Mouse (Mus musculus) T-cell, adult 2 months (primary cell): ENCODE measurements around the gene Dab1.

Experiments used
- DNase-seq: peaks from one replicate; pipeline ENCODE4 v3.0.0; 2022; ENCODE audit warnings: low spot score

Gene Dab1

DNA sequence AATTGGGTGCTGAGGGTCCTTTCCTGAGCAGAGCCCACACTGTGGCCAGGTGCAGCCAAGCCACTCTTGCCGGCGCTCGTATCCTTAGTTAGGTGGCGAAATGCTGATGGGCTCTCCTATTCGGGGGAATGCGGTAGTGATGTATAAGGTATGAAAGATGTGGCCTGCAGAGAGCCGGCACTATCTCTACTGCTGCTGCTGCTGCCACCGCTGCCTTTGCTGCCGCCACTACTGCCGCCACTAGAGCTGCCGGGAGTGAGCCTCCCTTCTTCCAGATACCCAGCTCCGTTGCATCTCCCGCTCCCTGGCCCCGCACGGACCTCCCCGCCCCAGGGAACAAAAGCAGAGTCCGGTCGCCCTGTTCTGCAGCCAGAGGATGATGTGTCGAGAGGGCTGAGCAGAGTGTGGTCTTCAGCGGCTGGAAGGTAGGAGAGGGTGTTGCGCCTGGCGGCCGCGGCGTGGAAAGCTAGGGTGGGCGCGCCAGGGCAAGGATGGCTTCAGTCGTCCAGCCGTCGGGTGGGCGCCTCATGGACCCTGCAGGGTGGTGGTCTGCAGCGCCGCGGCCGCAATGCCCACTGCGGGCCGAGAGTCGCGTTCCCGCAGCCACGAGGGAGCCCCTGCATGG lies at the start of gene Dab1:
Gene Dab1, plus strand, starts transcription at position 39 of the 625 bp plus-strand sequence.
- no peak for DNase-seq

DNA sequence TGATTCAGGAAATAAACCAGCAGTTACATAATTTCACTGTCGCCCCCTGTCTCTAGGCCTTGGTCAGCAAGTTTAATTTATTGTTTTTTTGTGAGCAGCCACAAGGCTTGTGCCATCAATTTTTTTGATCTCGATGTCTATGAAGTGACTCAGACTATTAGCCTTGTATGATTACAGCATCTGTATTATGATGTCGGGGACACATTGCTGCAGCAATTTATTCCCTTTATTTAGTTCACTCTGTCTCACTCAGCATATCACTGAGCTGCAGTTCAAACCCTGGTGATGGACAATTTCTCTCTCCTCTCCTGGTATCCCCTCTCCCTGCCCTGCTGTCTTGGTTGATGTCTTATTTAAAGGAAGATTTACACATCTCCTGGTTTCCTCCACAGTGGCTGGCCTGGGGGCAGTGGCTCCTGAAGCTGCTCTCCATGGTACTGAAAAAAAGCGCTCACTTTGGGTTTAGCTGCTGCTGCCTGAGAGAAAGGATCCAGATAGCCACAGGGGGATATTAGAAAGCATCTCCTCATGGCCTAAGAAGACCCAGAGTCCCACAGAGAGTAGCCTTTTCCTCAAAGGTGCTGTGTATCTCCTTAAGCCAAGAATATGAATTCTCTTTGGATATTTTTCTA lies 47.3 kb upstream of the Dab1 start:
- DNase-seq, result no peak

DNA sequence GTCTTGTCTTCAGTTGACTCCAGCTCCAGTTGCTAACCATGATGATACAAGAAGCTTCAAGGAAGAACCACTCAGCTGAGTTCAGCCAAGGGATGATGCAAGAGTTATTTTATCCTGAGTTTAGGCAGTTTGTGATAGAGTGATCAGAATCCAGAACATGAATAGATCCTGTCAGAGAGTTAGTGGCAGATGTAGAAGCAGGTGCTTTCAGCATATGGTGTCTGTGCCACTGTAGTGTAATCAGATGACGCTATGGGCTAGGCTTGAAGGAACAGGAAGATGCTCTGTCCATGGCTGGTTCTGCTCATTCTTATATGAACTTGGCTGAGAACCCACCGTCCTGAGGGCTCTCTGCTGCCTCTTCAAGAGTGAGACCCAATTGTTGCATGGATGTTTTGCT lies 43.6 kb upstream of the Dab1 start:
- DNase-seq, result no peak

- no peak for DNase-seq
These were observed 42.9 kb upstream of the Dab1 start for GRCm38 (mm10) chr4:103576305-103576704.

- DNase-seq, result no peak
These were observed 41.9 kb upstream of the Dab1 start for GRCm38 (mm10) chr4:103577111-103577815.

GRCm38 (mm10) chr4:103577821-103578220 lies 41.3 kb upstream of the Dab1 start:
- DNase-seq, result no peak

DNA sequence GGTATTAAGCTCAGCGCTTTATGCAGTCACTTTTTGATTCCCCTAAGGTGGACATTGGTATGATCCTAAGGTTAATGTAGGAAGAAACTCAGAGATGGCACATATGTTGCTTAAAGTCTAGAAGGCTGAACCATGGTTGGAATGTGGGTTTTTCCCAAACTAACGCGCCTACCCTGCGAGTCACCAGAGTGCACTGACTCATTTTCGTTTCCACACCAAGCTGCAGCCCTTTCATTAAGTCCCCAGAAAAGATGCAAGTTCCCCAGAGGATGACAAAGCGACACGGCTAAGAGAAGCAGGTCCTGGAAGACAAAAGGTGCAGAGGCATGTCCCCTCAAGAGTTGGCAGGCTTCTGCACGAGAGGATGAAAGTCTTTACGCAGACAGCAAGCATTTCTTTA lies 39.1 kb upstream of the Dab1 start:
- DNase-seq, result no peak

GRCm38 (mm10) chr4:103615011-103615410 lies 4.1 kb upstream of the Dab1 start:
- DNase-seq, result no peak

DNA sequence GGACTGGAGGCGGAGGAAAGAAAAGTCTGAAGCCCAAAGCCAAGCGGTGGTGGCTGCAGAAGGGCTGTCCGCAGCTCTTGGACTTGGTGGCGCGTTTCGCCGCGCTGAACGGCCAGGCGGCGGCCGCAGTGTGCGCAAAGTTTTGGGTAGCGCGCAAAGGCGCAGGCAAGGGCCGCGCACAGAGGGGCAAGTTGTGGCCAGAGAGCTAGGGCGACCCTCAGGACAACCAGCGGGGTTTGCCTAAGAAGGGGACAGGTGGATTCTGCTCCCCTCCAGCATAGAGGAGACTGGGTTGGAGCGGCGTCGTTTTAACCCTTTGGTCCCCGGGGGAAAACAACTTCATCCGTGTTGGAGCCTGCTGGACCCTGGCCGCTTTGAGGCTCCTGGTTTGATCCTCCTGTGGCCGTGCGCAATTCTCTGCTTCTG lies 800 bp downstream of the Dab1 start:
- DNase-seq, result no peak

DNA sequence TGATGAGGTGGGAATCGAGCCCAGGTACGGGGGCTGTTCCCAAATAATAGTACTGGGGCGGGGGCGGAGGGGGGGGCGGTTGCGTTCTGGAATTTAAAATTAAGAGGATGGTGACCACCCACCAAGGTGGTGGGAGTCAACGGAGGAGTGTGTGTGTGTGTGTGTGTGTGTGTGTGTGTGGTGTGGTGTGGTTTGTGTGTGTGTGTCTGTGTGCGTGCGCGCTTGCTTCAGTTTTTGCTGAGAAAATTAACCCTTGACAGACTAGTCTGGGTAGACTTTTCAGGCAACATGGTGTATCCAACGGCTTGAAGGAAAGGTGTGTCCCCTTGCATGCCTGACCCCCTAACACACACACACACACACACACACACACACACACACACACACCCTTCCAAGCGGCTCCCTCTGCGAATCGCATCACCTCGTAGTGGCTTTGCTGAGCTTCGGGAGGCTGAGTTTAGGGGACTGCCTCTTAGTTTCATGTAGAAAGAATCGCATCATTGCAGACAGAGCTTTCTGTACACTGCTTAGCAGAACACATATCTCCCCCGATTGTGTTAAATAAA lies 1.5 kb downstream of the Dab1 start:
- DNase-seq, result no peak

DNA sequence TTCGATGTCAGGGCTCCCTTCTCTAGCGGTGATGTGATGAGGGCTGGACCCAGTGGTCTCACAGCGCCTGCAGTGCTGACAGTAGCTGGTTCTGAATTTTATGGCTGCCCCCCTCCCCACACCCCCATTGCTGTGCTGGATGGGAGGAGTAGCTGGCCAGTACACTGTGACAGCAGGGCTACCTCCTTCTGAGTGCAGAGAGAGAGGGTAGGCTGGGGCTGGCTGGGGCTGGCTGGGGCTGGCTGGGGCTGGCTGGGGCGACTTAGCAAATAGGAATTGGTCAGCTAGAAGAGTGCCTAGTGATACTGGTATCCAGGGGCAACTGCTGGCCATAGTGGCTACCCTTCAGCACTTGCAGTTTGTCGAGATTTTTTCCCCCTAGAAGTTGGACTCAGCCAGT lies 2.4 kb downstream of the Dab1 start:
- DNase-seq, result no peak

DNA sequence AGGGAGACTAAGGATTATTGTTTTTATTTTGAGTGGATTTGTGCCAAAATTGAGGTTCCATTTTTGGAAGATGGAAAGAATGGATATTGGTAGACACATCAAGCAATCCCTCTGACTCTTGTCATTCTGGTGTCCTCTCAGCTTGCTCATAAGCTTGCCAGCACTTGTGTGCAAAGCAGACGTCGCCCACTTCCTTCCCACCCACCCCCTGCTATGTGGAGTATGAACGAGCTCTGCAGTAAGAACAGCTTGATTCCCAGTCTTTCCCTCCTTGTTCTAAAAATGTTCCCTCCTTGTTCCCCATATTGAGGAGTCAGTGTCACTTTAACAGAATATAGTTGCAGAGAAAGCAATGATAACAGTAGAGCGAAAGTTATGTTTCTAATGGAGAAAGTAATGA lies 11.0 kb downstream of the Dab1 start:
- no peak for DNase-seq

DNA sequence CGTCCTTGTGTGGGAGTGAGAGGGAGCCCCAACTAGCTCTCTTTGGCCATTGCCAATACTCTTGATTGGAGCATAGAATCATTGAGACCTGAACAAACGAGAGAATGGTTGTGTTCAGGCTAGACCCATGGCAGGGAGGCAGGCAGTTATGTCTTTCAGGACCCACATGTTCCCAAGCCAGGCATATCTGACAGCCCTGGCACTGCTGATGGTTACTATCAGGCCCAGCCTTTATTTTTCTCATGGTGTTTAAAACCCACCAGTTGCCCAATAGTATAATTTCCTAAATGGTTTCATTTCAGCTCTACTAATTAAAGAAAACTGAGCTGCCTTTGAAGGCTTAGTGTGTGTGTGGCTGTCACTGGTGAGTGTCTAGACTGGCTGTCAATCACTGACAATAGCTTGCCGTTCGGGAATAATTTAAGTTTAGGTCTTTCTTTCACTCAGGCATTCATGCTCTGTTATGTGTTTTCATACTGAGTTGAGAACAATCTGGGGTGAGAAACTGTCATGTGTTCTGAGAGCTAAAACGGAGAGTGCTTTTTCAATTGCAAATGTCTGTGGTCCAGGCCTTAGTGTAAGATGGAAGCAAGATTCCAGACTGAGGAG lies 17.1 kb downstream of the Dab1 start:
- no peak for DNase-seq

GRCm38 (mm10) chr4:103648209-103648896 lies 29.2 kb downstream of the Dab1 start:
- DNase-seq, result no peak

DNA sequence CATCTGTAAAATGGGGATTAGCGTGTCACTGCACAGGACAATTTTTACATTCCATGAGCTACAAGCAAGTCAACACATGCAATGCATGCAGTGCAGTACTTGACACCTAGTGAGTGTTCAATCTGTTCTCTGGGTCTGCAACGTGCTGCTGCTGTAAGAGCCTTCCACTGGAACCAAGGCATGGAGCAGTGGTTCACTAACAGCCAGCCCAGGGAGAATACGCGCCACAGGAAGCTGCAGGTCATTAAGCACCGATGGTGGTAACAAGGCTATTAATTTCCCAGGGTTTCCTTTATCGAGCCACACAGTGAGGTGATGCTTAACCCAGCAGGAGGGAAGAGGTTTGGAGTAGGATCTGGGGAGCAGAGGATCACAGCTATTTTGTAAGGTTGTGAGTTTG lies 36.6 kb downstream of the Dab1 start:
- DNase-seq, result no peak

- DNase-seq, result no peak
These were observed 42.2 kb downstream of the Dab1 start for GRCm38 (mm10) chr4:103661386-103661785.

- no peak for DNase-seq
These were observed 48.3 kb downstream of the Dab1 start for GRCm38 (mm10) chr4:103667438-103667837.

GRCm38 (mm10) chr4:103677195-103677594 lies 58.0 kb downstream of the Dab1 start:
- DNase-seq, result no peak

DNA sequence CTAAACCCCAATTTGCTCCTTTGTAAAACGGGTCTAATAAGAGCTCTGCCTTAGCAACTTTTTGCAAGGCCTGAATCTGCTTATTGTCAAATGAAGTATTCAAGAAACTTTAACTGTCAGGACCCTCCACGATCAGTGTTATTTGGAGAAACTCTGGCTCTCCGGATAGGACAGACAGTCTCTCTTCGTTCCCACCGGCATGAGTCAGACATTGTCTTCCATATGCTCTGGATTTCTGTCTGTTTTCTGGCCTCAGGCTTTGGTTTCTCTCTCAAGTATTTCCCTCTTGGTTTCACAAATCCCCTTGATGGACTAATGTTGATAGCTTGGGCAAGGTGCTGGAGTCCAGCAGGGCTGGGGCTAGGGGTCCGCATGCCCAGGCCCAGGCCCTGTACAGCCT lies 59.3 kb downstream of the Dab1 start:
- DNase-seq, result no peak

DNA sequence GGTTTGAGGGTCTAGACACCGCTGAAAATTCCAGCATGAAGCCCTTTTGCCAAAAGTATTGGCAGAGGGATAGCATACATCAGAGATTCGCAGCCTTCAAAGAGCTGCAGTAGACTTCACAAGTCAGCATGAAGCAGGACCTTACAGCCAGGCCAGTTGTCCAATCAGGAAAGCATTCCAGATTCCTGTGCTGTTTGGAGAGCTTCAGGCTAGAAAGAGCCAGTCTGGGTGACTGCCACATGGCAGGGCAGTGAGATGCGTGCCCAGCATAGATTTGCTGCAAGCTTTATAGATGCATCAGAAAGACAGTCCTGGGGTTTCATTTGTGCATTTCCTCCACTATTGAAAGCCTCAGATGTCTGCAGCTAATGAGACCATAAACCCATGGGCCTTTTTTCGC lies 66.0 kb downstream of the Dab1 start:
- no peak for DNase-seq

GRCm38 (mm10) chr4:103691717-103692116 lies 72.6 kb downstream of the Dab1 start:
- no peak for DNase-seq

- no peak for DNase-seq
These were observed 80.6 kb downstream of the Dab1 start for GRCm38 (mm10) chr4:103699755-103700154.
